Mouse (Mus musculus) spleen, adult 2 months (tissue): ENCODE measurements around the gene Fam227a.

Experiments used
- CTCF ChIP-seq: fragments of 200-500 bp; IDR thresholded peaks from 2 replicates; pipeline ENCODE4 v1.5.1; 2011; ENCODE audit warnings: mild to moderate bottlenecking, inconsistent platforms; ENCODE audit not compliant: insufficient read depth, insufficient read length, insufficient replicate concordance; ENCODE audit errors: extremely low read depth
- POLR2A ChIP-seq: fragments of 200-500 bp; IDR thresholded peaks from 2 replicates; pipeline ENCODE4 v1.6.1; 2011; ENCODE audit warnings: low read depth, low read length, inconsistent platforms

- no peak for TF ChIP-seq CTCF
- TF ChIP-seq POLR2A = no peak
Measured at GRCm38 (mm10) chr15:79617135-79617534, 41.6 kb downstream of the Fam227a start.
